Mouse (Mus musculus) erythroid progenitor cell, adult 5-6 weeks (primary cell): Measurements from ENCODE around the gene Tcte1. TPM values are rescaled to one million over a fixed set of nuclear protein-coding genes. Genes with fewer than 3 reads are reported as not detected.

Experiments
- ATAC-seq: replicated peaks from 2 replicates; pipeline ENCODE4 v1.8.0; 2016; ENCODE audit warnings: moderate number of reproducible peaks, mild to moderate bottlenecking, moderate TSS enrichment, inconsistent platforms; ENCODE audit not compliant: poor library complexity, low FRiP score, severe bottlenecking
- total RNA-seq, 2 experiments: library from RNA; stranded (forward) in 1 of 2; stranded (reverse) in 1 of 2; fragments of 150-400 nt in 1 of 2; fragments of 186-747, 209-891 nt in 1 of 2; gene quantifications; 2 replicates each; pipeline versions ENCODE4 v1.2.3 to v1.2.4; 2015 to 2017; ENCODE audit warnings: low replicate concordance in 2 of 2

Gene Tcte1
- total RNA-seq, 2 experiments from 2014 or later: not detected

GRCm38 (mm10) chr17:45559732-45560525 is 36.7 kb downstream of the Tcte1 start:
- ATAC-seq: no peak

- ATAC-seq: no peak
Observed at GRCm38 (mm10) chr17:45563216-45563615, 40.0 kb downstream of the Tcte1 start.

GRCm38 (mm10) chr17:45563655-45564530 is 40.7 kb downstream of the Tcte1 start, which contains the start of gene Slc35b2:
TSS of gene Slc35b2 (plus strand) at chr17:45563874.
- ATAC-seq: peak; percentile 86

- ATAC-seq: no peak
Observed at GRCm38 (mm10) chr17:45564531-45565084, 41.4 kb downstream of the Tcte1 start.

- no peak for ATAC-seq
Observed at GRCm38 (mm10) chr17:45565103-45565502, 41.9 kb downstream of the Tcte1 start.

DNA sequence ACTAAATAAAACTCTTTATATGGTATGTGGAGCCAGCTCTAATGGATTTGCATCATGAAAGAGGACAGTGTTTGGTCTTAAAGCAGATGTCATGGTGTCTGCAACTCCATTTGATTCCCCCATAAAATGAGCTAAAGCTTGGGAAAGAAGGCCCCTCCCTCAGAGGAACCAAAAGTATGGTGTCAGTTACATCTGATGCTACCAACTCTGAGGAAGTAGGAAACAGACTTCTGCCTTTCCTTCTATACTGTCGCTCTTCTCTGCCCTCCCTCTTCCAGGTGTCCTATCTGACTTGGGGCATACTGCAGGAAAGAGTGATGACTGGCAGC is 42.8 kb downstream of the Tcte1 start:
- no peak for ATAC-seq

DNA sequence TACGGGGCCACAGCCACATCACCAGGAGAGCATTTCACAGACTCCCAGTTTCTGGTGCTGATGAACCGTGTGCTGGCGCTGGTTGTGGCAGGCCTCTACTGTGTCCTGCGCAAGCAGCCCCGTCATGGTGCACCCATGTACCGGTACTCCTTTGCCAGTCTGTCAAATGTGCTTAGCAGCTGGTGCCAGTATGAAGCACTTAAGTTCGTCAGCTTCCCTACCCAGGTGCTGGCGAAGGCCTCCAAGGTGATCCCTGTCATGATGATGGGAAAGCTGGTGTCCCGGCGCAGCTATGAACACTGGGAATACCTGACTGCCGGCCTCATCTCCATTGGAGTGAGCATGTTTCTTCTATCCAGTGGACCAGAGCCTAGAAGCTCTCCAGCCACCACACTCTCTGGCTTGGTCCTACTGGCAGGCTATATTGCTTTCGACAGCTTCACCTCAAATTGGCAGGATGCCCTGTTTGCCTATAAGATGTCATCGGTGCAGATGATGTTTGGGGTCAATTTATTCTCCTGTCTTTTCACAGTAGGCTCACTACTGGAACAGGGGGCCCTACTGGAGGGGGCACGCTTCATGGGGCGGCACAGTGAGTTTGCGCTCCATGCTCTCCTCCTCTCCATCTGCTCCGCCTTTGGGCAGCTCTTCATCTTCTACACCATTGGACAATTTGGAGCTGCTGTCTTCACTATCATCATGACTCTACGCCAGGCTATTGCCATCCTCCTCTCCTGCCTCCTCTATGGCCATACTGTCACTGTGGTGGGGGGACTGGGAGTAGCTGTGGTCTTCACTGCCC is 43.3 kb downstream of the Tcte1 start:
- no peak for ATAC-seq

- no peak for ATAC-seq
Observed at GRCm38 (mm10) chr17:45567162-45567601, 43.9 kb downstream of the Tcte1 start.

DNA sequence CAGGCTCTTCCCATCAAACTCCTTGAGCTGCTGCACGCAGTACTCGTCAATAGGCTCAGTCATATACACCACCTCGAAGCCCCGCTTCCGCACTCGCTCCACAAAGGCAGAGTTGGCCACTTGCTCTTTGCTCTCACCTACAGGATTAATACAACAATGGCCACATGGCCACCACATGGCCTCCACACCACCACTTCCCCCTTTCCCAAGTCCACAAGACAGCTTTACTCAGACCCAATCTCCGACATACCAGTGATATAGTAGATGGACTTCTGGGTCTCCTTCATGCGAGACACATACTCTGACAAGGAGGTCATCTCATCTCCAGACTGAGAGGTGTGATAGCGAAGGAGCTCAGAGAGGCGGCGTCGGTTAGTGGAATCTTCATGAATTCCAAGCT is 45.8 kb downstream of the Tcte1 start:
- ATAC-seq: no peak

DNA sequence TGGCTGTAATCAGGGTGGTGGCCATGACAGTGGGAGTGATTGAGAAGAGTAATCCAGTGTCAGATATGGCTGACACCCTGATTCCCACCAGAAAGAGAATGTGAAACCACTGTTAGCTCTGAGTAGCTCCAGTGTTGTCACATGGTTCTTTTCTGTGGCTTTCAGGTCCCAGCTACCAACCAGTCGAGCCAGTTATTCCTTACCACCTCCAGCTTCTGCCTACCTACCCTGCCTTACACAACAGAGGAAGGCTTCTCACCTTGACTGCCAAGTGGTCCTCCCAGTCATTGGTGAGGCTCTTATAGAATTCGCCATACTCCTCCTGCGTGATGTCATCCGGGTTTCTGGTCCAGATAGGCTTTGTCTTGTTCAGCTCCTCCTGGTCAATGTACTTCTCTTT is 46.8 kb downstream of the Tcte1 start:
- no peak for ATAC-seq

DNA sequence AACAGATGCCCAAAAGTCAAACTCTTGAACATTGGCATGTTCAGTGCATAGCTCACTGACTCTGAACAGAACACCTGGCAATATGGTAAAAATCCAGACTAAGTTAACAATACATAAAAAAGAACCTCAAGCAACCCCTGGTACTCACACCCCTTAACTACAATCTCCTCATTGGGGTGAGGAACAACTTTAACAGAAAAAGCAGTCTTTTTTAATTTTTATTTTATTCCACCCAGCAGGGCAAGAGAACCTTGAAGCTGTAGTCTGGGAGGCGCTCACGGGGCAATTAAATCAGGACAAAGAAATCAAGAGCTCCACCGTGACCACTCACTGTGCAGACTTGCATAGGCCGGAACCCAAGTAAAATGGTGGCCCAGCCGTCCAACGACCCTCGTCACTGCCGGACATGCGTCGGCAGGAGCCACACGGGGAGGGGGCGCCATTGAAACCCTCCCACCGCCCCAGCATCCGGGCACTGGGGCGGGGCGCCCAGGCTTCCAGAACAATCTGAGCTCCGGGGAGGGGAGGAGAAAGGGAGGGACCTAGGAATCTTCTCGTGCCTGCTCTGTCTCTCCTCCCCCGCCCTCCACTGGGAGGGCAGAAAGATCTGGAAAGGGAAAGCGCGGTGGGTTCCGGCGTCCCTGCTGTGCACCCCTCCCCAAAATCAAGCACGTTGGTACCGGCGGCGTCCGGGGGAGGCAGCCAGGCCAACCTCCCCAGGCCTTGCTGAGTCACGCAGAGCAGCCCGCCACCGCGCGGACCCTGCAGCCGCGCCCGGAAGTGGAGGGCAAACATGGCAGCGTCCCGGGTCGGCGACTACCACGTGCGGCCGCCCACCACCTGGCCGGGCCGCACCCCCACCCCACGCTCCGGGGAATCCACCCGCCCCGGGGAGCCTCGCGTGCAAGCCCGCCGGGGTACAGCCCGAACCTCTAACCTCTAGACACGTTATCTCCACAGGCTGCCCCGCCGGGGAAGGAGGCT is 49.2 kb downstream of the Tcte1 start:
- ATAC-seq: peak; percentile 43

DNA sequence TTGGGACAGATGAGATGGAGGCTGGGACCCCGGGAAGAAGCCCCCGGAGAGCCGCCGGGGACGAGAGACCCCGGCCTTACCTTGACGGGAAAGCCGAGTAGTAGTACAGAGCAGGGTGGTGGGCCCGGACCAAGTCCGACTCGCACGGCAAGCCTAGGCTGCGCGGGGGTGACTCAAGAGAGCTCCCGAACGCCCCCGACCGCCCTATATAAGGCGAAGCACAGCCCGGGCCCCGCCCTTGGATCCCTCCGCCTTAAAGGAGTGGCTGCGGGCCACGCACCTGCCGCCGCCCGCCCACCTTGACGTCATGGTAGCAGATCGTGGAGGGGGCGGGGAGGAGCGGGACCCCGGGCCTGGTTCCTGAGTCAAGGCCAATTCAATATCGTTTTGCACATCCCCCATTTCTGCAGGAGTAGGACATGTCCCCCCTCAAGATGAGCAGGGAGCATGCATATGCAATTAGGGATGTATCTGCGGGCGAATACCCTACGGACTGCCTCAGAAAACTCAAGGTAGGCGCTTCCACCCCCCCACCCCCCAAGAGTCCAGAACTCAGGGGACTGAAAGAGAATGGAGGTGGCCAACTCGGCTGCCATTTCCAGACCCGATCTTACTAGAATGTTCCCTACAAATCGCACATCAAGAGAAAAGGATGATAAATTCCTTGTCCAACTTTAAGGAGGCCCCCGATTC is 50.0 kb downstream of the Tcte1 start, which contains the start of gene Hsp90ab1:
Gene Hsp90ab1, minus strand, starts transcription at position 185 of the 693 bp plus-strand sequence.
- ATAC-seq: peak; percentile 83

DNA sequence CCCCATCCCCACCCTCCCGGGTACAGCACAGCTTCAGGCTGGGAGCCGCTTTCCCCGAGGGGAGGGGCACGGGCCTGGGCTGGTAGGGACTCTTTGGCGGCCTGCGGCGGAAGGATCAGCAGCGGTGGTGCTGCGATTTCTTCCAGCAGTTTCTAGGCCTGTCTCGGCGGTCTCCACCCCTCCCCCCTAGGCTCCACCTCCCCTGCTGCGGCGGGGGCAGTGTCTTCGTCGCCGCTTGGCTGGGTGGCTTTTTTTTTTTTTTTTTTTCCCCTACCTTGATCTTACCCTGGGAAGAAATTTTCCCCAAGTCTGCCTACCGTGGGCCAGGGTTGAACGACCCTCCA is 50.5 kb downstream of the Tcte1 start:
- peak; percentile 76 for ATAC-seq

GRCm38 (mm10) chr17:45574129-45574761 is 51.0 kb downstream of the Tcte1 start:
- peak; percentile 42 for ATAC-seq

GRCm38 (mm10) chr17:45575123-45575897 is 52.1 kb downstream of the Tcte1 start:
- no peak for ATAC-seq

DNA sequence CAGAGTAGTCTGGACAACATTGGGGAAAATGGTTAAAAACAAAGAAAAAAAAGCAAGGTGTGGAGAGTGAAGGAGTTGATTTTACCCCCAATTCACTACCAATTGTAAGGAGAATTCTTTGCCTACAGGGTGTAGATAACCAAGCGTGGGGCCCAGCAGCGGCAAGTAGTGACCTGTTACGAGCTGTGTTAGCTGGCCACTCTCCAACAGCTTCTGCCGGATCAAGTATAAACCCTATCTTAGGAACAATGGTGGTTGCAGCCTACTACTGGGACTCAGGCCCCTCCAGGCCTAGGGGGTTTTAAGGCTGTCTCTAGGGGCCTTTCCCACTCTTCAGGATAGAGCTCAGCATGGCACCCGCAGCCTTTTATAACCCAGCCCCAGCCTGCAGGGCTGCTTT is 55.0 kb downstream of the Tcte1 start:
- no peak for ATAC-seq

- no peak for ATAC-seq
Observed at GRCm38 (mm10) chr17:45578843-45579242, 55.6 kb downstream of the Tcte1 start.
